Mouse (Mus musculus): ENCODE results near the gene Flad1.

DNA sequence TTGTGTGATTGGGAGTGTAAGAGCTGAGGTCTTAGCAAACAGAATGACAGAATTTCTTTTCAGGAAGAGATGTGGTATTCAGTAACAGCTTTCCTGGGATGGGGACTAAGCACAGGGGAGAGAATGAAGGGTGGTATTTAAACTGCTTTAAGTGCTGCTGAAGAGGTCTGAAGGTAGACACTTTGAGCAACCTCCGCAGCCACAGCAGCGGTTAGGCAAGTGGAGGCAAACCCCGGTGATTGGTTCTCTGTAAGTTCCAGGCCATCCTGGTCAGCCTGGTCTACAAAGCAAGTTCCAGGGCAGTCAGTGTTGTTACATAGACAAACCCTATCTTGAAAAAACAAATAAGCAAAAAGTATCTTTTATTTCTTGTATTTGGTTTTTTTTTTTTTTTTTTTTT, 8.3 kb upstream of the Flad1 start:
- TF ChIP-seq CTCF (IDR thresholded peaks at IDR 0.05; ENCODE audit: extremely low read depth, insufficient read depth, insufficient read length, insufficient replicate concordance) (no peak), POLR2A (IDR thresholded peaks at IDR 0.05; ENCODE audit: low read depth, low read length) (no peak)
